Mouse (Mus musculus): ENCODE data around the gene Mgat1.

GRCm38 (mm10) chr11:49262286-49262685 lies 18.3 kb downstream of the Mgat1 start:
- TF ChIP-seq CTCF (IDR thresholded peaks at IDR 0.05; ENCODE audit: extremely low read depth, insufficient read length, insufficient replicate concordance, low read depth, low read length) (no peak), POLR2A (IDR thresholded peaks at IDR 0.05; ENCODE audit: low read depth, low read length) (no peak)

Measured in small intestine, adult 2 months (tissue).